17 mouse cellular contexts compared by ENCODE assay signal in the genomic region with DNA sequence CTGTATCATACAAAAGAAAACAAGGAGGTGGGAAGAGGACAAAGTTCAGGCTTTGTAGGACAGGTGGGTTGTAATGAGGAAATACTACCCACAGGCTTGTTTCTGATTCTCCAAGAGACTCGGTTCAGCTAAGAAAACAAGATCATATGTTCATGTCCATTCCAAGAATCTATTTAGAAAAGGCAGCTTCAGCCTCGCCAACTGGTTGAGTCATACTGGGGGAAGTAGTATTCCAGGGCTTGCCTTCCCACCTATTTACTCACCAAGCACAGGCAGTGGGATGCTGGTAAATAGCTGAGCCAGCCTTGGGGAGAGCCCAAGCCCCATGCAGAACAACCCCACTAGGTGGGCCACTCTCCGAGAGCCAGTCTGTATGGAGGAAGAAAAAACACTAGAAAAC. TPM values are rescaled to one million over a fixed set of nuclear protein-coding genes. Genes with fewer than 3 reads are reported as not detected.
"Had no signal": no experiment of that assay in that cellular context is flagged by ENCODE, and none has a peak within 500 bp of the region (broad histone marks: within the 10 kb centered on the region; RNA-seq: fewer than 3 reads in every experiment).

No protein-coding gene starts in this region.

- H3K9me3 ChIP-seq: kidney, embryonic 15.5 days; liver, embryonic 13.5 days; midbrain, embryonic 15.5 days; neural tube, embryonic 12.5 days; neural tube, embryonic 15.5 days had no signal

- DNase-seq: kidney, adult 11 months; kidney, adult 8-10 months; kidney, postnatal 10 days; kidney, postnatal 36 days; liver, embryonic 13.5 days; lung, adult 2 months; lung, postnatal 14 days; lung, postnatal 4 days; right cerebral cortex, postnatal 25 days; thymus, postnatal 4 days had no signal

- H3K9ac ChIP-seq: kidney, embryonic 15.5 days; liver, embryonic 13.5 days; midbrain, embryonic 15.5 days; neural tube, embryonic 12.5 days; neural tube, embryonic 15.5 days had no signal

- H3K27me3 ChIP-seq: kidney, embryonic 15.5 days; liver, embryonic 13.5 days; midbrain, embryonic 15.5 days; neural tube, embryonic 12.5 days had no signal

- H3K27ac ChIP-seq: kidney, embryonic 15.5 days; liver, embryonic 13.5 days; midbrain, embryonic 15.5 days; neural tube, embryonic 12.5 days; neural tube, embryonic 15.5 days; stomach, postnatal 0 days had no signal

- ATAC-seq: midbrain, embryonic 15.5 days had no signal

- H3K4me2 ChIP-seq: kidney, embryonic 15.5 days; liver, embryonic 13.5 days; midbrain, embryonic 11.5 days; midbrain, embryonic 15.5 days; neural tube, embryonic 12.5 days; neural tube, embryonic 15.5 days had no signal

- H3K36me3 ChIP-seq: kidney, embryonic 15.5 days; liver, embryonic 13.5 days; midbrain, embryonic 15.5 days; neural tube, embryonic 12.5 days; neural tube, embryonic 15.5 days had no signal

- H3K4me3 ChIP-seq: kidney, embryonic 15.5 days; liver, embryonic 13.5 days; midbrain, embryonic 15.5 days; neural tube, embryonic 12.5 days; neural tube, embryonic 15.5 days had no signal

RNA-seq across cellular contexts. Expression of a gene that starts 5.0 kb away (rescaled TPM):
- polyA plus RNA-seq: limb, embryonic 11.5 days; midbrain, embryonic 11.5 days; midbrain, embryonic 15.5 days; neural tube, embryonic 12.5 days; neural tube, embryonic 15.5 days had no signal
